Mouse (Mus musculus): ENCODE measurements at regions not wholly inside any gene's neighbourhood (a gene's known extent, or its start where the extent isn't known, plus 50 kb on each side); places are given as distances from the start of the nearest gene placed in this dataset.

DNA sequence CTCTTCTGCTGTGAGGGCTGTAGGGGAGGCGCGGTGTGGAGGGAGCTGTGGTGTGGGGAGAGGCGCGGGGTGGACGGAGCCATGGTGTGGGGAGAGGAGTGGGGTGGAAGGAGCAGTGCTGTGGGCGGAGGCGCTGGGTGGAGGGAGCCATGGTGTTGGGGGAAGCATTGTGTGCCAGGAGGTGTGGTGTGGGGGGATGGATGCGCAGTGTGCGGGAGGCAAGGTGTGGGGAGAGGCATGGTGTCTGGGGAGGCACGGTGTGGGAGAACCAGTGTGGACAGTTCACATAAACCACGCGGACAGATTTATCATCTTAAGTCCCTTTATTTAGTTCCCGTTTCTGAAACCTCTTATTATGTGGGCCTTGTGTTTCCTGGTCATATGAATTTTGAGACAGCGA lies 164.6 kb downstream of the Phlda1 start:
- peaks cover 6% of the 10 kb centered on the region; the same call in 1 of the 2 replicates for H3K4me1 ChIP-seq (ENCODE audit: control insufficient read depth, insufficient read depth, low read length)
- H3K9ac ChIP-seq (ENCODE audit: low read length) = no peak overlapping the region
- no peak overlapping the region for H3K4me2 ChIP-seq
- H3K9me3 ChIP-seq (ENCODE audit: control insufficient read depth, low read length) = no peaks in the 10 kb centered on the region
- no peak overlapping the region for H3K27ac ChIP-seq (ENCODE audit: low read depth, low read length)
- no peaks in the 10 kb centered on the region for H3K36me3 ChIP-seq (ENCODE audit: control insufficient read depth, insufficient read depth, low read length)
- peaks cover 3% of the 10 kb centered on the region; the same call in 1 of the 2 replicates for H3K27me3 ChIP-seq (ENCODE audit: control insufficient read depth, insufficient read depth, low read length)
- H3K4me3 ChIP-seq (ENCODE audit: low read depth, low read length) = no peak overlapping the region
- 94% methylated on average over 14 of the region's 14 CpGs for WGBS
- no peak for ATAC-seq (ENCODE audit: low FRiP score)
- no peak for DNase-seq (ENCODE audit: low spot score, missing footprints)

DNA sequence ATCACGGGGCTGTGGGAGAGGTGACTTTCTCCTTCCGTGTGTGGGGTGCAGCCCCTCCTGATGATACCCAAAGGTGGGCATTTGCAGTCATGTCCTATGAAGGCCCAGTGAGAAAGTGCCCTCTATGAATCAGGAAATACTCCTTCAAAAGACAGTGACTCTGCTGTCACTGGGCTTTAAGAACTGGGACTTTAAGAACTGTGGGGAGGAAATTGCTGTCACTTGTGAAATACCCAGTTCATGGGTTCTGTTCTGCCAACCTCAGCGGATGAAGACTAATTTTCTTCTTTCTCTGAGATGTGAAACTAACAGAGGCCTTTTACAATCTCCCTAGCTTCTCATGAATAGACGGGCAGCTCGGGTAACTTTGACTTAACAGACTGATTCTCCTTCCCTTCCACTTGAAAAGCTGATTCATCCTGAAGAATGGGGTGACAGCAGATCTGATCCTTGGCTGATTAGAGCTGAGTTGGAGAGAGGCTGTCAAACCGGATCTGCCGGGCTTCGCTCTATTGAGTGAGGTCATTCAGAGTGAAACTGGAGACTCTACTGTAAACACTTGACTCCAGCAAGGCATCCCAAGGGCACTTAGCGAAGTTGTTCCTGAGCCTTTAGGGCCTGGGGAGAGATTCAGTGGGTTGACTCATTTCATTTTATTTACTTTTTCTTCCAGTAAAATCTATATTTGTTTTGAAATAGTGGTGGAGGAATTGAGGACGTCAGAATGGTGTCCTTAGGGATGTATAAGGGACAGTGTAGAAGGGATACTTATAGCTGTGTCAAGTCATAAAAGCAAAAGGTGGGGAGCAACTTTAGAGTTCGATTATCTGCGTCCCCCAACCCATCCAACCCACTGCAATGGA lies 166.6 kb downstream of the Phlda1 start:
- Histone ChIP-seq H3K36me3 (ENCODE audit: control insufficient read depth, insufficient read depth, low read length) (no peaks in the 10 kb centered on the region), H3K27ac (ENCODE audit: low read depth, low read length) (no peak overlapping the region), H3K4me3 (ENCODE audit: low read depth, low read length) (no peak overlapping the region), H3K9ac (ENCODE audit: low read length) (no peak overlapping the region), H3K4me1 (ENCODE audit: control insufficient read depth, insufficient read depth, low read length) (peaks cover 6% of the 10 kb centered on the region; the same call in 1 of the 2 replicates), H3K4me2 (no peak overlapping the region), H3K27me3 (ENCODE audit: control insufficient read depth, insufficient read depth, low read length) (no peaks in the 10 kb centered on the region; the same call in 1 of the 2 replicates), H3K9me3 (ENCODE audit: control insufficient read depth, low read length) (no peaks in the 10 kb centered on the region)
- ATAC-seq (ENCODE audit: low FRiP score) (no peak), DNase-seq (ENCODE audit: low spot score, missing footprints) (no peak)
- WGBS = 47% methylated on average over 12 of the region's 12 CpGs

DNA sequence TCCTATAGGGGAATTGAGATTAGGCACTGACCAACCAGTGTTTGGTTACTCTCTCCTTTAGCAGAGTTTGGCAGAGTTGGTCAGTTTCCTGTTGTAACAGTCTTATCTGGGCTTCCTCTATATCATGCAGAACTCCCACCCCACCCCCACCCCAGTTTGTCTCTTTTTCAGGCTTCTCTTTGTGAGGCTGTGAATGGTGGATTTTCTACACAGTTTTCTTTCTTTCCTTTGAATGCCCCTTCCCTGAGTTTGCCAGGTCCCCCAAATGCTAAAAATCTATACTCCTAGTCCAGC lies 167.2 kb downstream of the Phlda1 start:
- DNase-seq (ENCODE audit: low spot score, missing footprints) (no peak), ATAC-seq (ENCODE audit: low FRiP score) (no peak)
- Histone ChIP-seq H3K4me3 (ENCODE audit: low read depth, low read length) (no peak overlapping the region), H3K4me1 (ENCODE audit: control insufficient read depth, insufficient read depth, low read length) (peaks cover 6% of the 10 kb centered on the region; the same call in 1 of the 2 replicates), H3K9ac (ENCODE audit: low read length) (no peak overlapping the region), H3K27ac (ENCODE audit: low read depth, low read length) (no peak overlapping the region), H3K27me3 (ENCODE audit: control insufficient read depth, insufficient read depth, low read length) (no peaks in the 10 kb centered on the region; the same call in 1 of the 2 replicates), H3K36me3 (ENCODE audit: control insufficient read depth, insufficient read depth, low read length) (no peaks in the 10 kb centered on the region), H3K9me3 (ENCODE audit: control insufficient read depth, low read length) (no peaks in the 10 kb centered on the region), H3K4me2 (no peak overlapping the region)

DNA sequence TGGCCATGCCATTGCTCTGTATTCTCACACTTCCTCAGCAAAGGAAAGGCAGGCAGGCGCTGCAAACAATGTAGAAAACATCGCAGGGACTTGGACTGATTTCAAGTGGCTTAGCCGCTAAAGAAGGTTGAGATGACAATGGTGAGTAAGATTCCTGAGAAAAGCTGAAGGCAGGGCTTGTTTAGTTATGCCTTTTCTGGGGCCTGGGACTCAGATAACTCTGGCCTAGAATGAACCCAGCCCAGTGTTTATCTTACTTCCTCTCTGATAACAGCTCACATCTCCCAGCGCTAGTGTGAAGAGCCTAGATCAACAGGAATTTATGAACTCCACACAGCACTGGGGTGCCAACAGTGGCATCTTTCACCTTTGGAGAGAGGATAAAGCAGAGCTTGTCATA lies 170.2 kb downstream of the Phlda1 start:
- Histone ChIP-seq H3K27me3 (ENCODE audit: control insufficient read depth, insufficient read depth, low read length) (no peaks in the 10 kb centered on the region), H3K9me3 (ENCODE audit: control insufficient read depth, low read length) (no peaks in the 10 kb centered on the region), H3K27ac (ENCODE audit: low read depth, low read length) (no peak overlapping the region), H3K9ac (ENCODE audit: low read length) (no peak overlapping the region), H3K4me3 (ENCODE audit: low read depth, low read length) (no peak overlapping the region), H3K36me3 (ENCODE audit: control insufficient read depth, insufficient read depth, low read length) (no peaks in the 10 kb centered on the region), H3K4me2 (no peak overlapping the region), H3K4me1 (ENCODE audit: control insufficient read depth, insufficient read depth, low read length) (peaks cover 6% of the 10 kb centered on the region; the same call in 1 of the 2 replicates)
- 69% methylated on average over 4 of the region's 4 CpGs for WGBS
- ATAC-seq (ENCODE audit: low FRiP score) = no peak
- DNase-seq (ENCODE audit: low spot score, missing footprints) = no peak

DNA sequence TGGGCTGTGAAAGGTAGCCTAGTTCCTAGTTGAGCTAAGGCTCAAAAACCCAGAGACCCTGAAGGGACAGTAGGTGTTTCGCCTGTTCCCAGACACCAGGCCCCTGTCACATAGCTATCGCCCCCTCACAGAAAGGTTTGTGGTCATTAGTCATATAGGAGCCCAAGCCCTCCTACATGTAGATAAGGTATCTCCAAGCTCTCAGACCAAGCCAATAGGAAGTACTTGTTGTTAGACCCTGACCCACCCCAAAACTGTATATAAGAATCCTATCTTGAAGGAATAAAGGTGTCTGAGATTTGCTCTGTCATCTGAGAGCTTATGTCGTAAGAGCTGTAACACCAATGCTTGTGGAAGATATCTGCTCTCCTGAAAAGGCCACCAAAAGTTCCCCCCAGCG lies 174.8 kb downstream of the Phlda1 start:
- Histone ChIP-seq H3K36me3 (ENCODE audit: control insufficient read depth, insufficient read depth, low read length) (no peaks in the 10 kb centered on the region), H3K9ac (ENCODE audit: low read length) (no peak overlapping the region), H3K4me2 (no peak overlapping the region), H3K4me1 (ENCODE audit: control insufficient read depth, insufficient read depth, low read length) (no peaks in the 10 kb centered on the region), H3K27ac (ENCODE audit: low read depth, low read length) (no peak overlapping the region), H3K27me3 (ENCODE audit: control insufficient read depth, insufficient read depth, low read length) (no peaks in the 10 kb centered on the region), H3K4me3 (ENCODE audit: low read depth, low read length) (no peak overlapping the region), H3K9me3 (ENCODE audit: control insufficient read depth, low read length) (no peaks in the 10 kb centered on the region)
- 85% methylated on average over 4 of the region's 4 CpGs for WGBS
- DNase-seq (ENCODE audit: low spot score, missing footprints) (no peak), ATAC-seq (ENCODE audit: low FRiP score) (no peak)

DNA sequence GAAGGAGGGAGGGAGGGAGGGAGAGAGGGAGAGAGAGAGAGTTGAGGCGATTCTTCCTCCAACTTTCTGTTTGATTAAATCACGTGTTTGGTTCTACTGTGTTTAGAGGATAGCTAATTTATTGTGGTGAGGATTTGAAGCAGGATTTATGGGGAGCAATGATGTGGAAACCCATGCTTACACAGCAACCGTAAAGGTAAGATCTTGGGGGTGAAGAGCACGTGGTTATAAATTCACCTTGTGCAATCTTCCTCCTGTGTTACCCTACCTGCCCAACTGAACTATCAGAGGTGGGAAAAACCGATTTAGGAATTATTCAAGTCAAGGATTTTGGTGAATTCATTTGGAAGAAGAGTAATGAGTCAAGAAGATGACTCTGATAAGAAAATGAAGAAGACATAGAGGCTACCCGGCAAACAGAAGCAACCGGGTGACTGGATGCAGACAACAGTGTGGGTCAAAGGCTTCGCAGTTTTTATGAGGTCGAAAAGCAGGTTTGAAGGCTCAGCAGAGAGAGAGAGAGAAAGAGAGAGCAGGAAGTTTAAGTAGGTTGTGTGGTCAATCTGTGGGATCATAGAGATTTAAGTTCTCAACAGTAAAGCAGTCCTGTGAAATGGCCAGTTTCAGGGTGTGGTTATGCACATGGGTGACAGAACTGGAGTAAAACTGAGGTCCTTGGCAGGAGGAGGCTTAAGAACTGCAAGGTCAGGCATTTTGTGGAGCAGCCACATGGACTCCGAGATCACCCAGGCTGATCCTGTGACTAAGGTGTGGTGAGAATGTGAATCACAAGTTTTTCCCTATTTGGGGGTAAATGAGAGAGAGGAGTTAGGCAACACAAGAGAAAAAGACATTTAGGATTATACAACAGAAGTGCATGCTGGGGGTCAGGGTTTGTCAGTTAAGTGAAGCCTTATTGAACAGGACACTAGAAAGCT lies 178.6 kb downstream of the Phlda1 start:
- Histone ChIP-seq H3K4me2 (no peak overlapping the region), H3K4me1 (ENCODE audit: control insufficient read depth, insufficient read depth, low read length) (no peaks in the 10 kb centered on the region), H3K27ac (ENCODE audit: low read depth, low read length) (no peak overlapping the region), H3K9me3 (ENCODE audit: control insufficient read depth, low read length) (no peaks in the 10 kb centered on the region), H3K27me3 (ENCODE audit: control insufficient read depth, insufficient read depth, low read length) (no peaks in the 10 kb centered on the region), H3K9ac (ENCODE audit: low read length) (no peak overlapping the region), H3K4me3 (ENCODE audit: low read depth, low read length) (no peak overlapping the region), H3K36me3 (ENCODE audit: control insufficient read depth, insufficient read depth, low read length) (no peaks in the 10 kb centered on the region)
- 83% methylated on average over 10 of the region's 10 CpGs for WGBS
- ATAC-seq (ENCODE audit: low FRiP score) = no peak
- DNase-seq (ENCODE audit: low spot score, missing footprints) = no peak

DNA sequence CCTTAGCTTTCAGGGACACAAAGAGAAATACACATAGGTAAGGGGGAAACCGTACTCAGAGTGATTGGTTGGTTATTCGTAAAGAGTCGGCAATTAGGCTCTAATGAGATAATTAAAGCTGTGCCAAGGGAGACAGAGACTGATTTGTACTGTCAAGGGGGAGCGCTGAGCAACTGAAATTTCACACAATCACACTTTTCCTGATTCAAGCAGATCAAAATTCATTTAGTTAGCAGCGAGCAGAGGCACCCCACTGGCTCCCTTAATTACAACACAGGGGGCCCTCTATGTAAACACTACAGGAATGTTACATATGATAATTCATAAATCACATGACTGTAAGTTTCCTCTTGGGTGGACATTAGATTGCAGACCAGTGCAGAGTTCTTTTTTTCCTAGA lies 180.5 kb downstream of the Phlda1 start:
- no peak overlapping the region for H3K4me2 ChIP-seq
- no peak for ATAC-seq (ENCODE audit: low FRiP score)
- WGBS = 76% methylated on average over 5 of the region's 5 CpGs
- no peaks in the 10 kb centered on the region for H3K27me3 ChIP-seq (ENCODE audit: control insufficient read depth, insufficient read depth, low read length)
- H3K9me3 ChIP-seq (ENCODE audit: control insufficient read depth, low read length) = no peaks in the 10 kb centered on the region
- H3K4me3 ChIP-seq (ENCODE audit: low read depth, low read length) = no peak overlapping the region
- no peak overlapping the region for H3K27ac ChIP-seq (ENCODE audit: low read depth, low read length)
- no peak overlapping the region for H3K9ac ChIP-seq (ENCODE audit: low read length)
- H3K4me1 ChIP-seq (ENCODE audit: control insufficient read depth, insufficient read depth, low read length) = no peaks in the 10 kb centered on the region
- DNase-seq (ENCODE audit: low spot score, missing footprints) = no peak
- no peaks in the 10 kb centered on the region for H3K36me3 ChIP-seq (ENCODE audit: control insufficient read depth, insufficient read depth, low read length)

DNA sequence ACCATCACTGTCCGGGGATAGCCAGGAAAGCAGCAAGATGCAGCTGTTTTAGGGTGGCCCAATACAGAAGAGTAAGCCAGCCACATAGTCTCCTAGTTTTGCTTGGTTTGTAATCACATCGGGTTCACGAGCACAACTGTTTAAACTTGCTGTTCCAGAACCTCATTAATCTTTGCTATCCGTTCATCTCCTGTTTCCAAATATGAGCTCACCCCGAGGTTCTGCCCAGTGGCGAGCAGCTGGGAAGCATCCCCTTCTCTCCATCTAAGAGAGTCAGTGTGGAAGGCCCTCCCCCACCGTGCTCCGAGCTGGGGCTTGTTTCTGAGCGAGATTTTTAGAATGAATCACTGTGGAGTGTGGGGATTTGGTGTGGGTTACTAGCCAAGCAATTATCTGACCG lies 183.5 kb downstream of the Phlda1 start:
- WGBS = 81% methylated on average over 10 of the region's 10 CpGs
- Histone ChIP-seq H3K4me3 (ENCODE audit: low read depth, low read length) (no peak overlapping the region), H3K4me1 (ENCODE audit: control insufficient read depth, insufficient read depth, low read length) (no peaks in the 10 kb centered on the region), H3K27ac (ENCODE audit: low read depth, low read length) (no peak overlapping the region), H3K9ac (ENCODE audit: low read length) (no peak overlapping the region), H3K9me3 (ENCODE audit: control insufficient read depth, low read length) (no peaks in the 10 kb centered on the region), H3K27me3 (ENCODE audit: control insufficient read depth, insufficient read depth, low read length) (no peaks in the 10 kb centered on the region), H3K4me2 (no peak overlapping the region), H3K36me3 (ENCODE audit: control insufficient read depth, insufficient read depth, low read length) (no peaks in the 10 kb centered on the region)
- ATAC-seq (ENCODE audit: low FRiP score) = no peak
- no peak for DNase-seq (ENCODE audit: low spot score, missing footprints)

DNA sequence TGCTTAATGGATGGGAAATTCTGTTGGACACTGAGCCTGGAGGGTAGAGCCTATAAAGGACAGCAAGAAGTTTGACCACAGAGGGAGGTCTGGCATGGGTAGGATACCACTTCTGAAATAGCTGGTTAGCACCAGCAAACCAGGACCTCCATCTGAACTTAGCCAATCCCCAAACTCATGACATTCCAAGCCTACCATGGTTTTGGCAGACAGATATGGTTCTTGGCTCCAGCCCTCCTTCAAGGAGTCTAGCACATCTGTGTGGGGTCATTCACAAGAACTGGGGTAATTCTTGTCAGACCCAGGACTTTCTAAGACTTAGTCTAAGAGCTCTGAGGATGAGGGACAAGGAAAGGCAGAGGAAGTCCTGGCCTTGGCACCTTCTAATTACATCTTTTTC lies 187.7 kb downstream of the Phlda1 start:
- no peaks in the 10 kb centered on the region for H3K9me3 ChIP-seq (ENCODE audit: control insufficient read depth, low read length)
- no peak overlapping the region for H3K4me2 ChIP-seq
- H3K27ac ChIP-seq (ENCODE audit: low read depth, low read length) = no peak overlapping the region
- H3K4me1 ChIP-seq (ENCODE audit: control insufficient read depth, insufficient read depth, low read length) = no peaks in the 10 kb centered on the region
- H3K36me3 ChIP-seq (ENCODE audit: control insufficient read depth, insufficient read depth, low read length) = no peaks in the 10 kb centered on the region
- no peak overlapping the region for H3K9ac ChIP-seq (ENCODE audit: low read length)
- H3K27me3 ChIP-seq (ENCODE audit: control insufficient read depth, insufficient read depth, low read length) = no peaks in the 10 kb centered on the region
- ATAC-seq (ENCODE audit: low FRiP score) (no peak), DNase-seq (ENCODE audit: low spot score, missing footprints) (no peak)
- H3K4me3 ChIP-seq (ENCODE audit: low read depth, low read length) = no peak overlapping the region

All from midbrain, embryonic 11.5 days (tissue).